19 mouse cellular contexts compared by ENCODE assay signal in the genomic region with DNA sequence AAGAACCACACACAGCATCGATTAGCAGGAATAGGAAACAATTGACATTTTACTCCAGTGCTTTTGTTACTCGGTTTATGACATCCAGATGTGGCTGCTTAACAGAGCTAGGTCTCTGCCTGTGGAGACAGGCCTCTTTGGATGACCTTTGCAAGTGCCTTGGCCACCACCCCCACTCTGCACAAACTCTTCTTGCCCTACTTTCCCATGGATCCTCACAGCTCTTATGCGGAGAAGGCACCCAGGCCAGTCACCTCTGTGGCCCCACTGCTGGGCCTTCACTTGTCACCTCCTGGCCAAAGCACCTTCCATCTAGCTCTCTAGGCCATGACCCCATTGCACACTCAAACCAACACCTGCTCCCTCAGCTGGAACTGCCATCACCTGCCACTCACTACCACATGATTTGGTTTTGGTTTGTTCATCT. TPM values are rescaled to one million over a fixed set of nuclear protein-coding genes. Genes with fewer than 3 reads are reported as not detected.
DNase-seq lines count a peak whose midpoint lies in the region; ATAC-seq and TF ChIP-seq lines count a peak whose summit lies in the region.
"Had no signal": no experiment of that assay in that cellular context is flagged by ENCODE, and none has a peak within 500 bp of the region (broad histone marks: within the 10 kb centered on the region; RNA-seq: fewer than 3 reads in every experiment).

No protein-coding gene starts in this region.

- no peaks in the 10 kb centered on the region for H3K27me3 ChIP-seq in midbrain, embryonic 10.5 days (ENCODE audit: low read depth, poor library complexity, severe bottlenecking)
- no peaks in the 10 kb centered on the region for H3K27me3 ChIP-seq in midbrain, embryonic 14.5 days (ENCODE audit: control insufficient read depth, insufficient read depth, low read length)
- no peaks in the 10 kb centered on the region for H3K27me3 ChIP-seq in embryonic facial prominence, embryonic 15.5 days
- H3K27me3 ChIP-seq in liver, postnatal 0 days (ENCODE audit: insufficient read depth, low read length) = no peaks in the 10 kb centered on the region
- H3K27me3 ChIP-seq: heart, embryonic 12.5 days; liver, embryonic 12.5 days; neural tube, embryonic 12.5 days had no signal

- H3K27ac ChIP-seq in midbrain, embryonic 10.5 days (replicated peaks) = no peak overlapping the region
- no peak overlapping the region for H3K27ac ChIP-seq in midbrain, embryonic 14.5 days (replicated peaks; ENCODE audit: low read depth, low read length)
- no peak overlapping the region for H3K27ac ChIP-seq in embryonic facial prominence, embryonic 15.5 days (replicated peaks)
- no peak overlapping the region for H3K27ac ChIP-seq in liver, postnatal 0 days (ENCODE audit: low read depth)
- H3K27ac ChIP-seq: kidney, postnatal 0 days; liver, embryonic 12.5 days; neural tube, embryonic 12.5 days had no signal

- intact Hi-C loops in left cerebral cortex, postnatal 14 days (cut with DNase I) = no loop called here

- no peak overlapping the region for H3K4me3 ChIP-seq in midbrain, embryonic 10.5 days
- no peak overlapping the region for H3K4me3 ChIP-seq in midbrain, embryonic 14.5 days (replicated peaks; ENCODE audit: low read depth, low read length)
- H3K4me3 ChIP-seq in embryonic facial prominence, embryonic 15.5 days (replicated peaks) = no peak overlapping the region
- no peak overlapping the region for H3K4me3 ChIP-seq in liver, postnatal 0 days (ENCODE audit: low read depth, low read length)
- H3K4me3 ChIP-seq: heart, embryonic 12.5 days; liver, embryonic 12.5 days; neural tube, embryonic 12.5 days had no signal

- no peak for ATAC-seq in midbrain, embryonic 14.5 days (ENCODE audit: low FRiP score, low TSS enrichment)
- ATAC-seq in embryonic facial prominence, embryonic 15.5 days (ENCODE audit: insufficient number of reproducible peaks, low FRiP score, low TSS enrichment, low read depth) = peak; percentile 62; the same call in 1 of the 2 replicates
- no peak for ATAC-seq in liver, postnatal 0 days
- ATAC-seq: forebrain, embryonic 14.5 days; liver, embryonic 12.5 days had no signal

- 81% methylated on average over 3 of the region's 3 CpGs for WGBS in midbrain, embryonic 10.5 days
- WGBS in midbrain, embryonic 14.5 days = 88% methylated on average over 3 of the region's 3 CpGs
- 42% methylated on average over 3 of the region's 3 CpGs for WGBS in embryonic facial prominence, embryonic 15.5 days
- 79% methylated on average over 3 of the region's 3 CpGs for WGBS in liver, postnatal 0 days (ENCODE audit: insufficient replicate concordance)

- TF ChIP-seq CTCF in liver, postnatal 0 days (IDR thresholded peaks at IDR 0.05; ENCODE audit: low read depth) = no peak

- no peak for TF ChIP-seq EP300 in liver, postnatal 0 days (IDR thresholded peaks at IDR 0.05; ENCODE audit: low read depth)

- H3K9ac ChIP-seq in midbrain, embryonic 14.5 days (replicated peaks; ENCODE audit: low read length) = no peak overlapping the region
- H3K9ac ChIP-seq in embryonic facial prominence, embryonic 15.5 days = no peak overlapping the region
- no peak overlapping the region for H3K9ac ChIP-seq in liver, postnatal 0 days (replicated peaks)
- H3K9ac ChIP-seq: heart, embryonic 12.5 days; liver, embryonic 12.5 days; lung, embryonic 14.5 days; neural tube, embryonic 12.5 days had no signal

- DNase-seq in midbrain, embryonic 10.5 days (ENCODE audit: low spot score) = peak; percentile 20
- no peak for DNase-seq in midbrain, embryonic 14.5 days
- DNase-seq in embryo, embryonic 10 days (ENCODE audit: low spot score) = peak; percentile 71
- no peak for DNase-seq in retina, embryonic 14.5 days (ENCODE audit: low spot score)
- DNase-seq in liver, postnatal 0 days = no peak
- DNase-seq in left cerebral cortex, postnatal 14 days (ENCODE audit: low spot score in 2 of 2) = no peak
- DNase-seq: B cell, adult 2 months; cerebellum, postnatal 10 days; kidney, adult 18-20 months; layer of hippocampus, postnatal 36 days; lung, embryonic 14.5 days; thymus, postnatal 36 days had no signal

- peaks cover 42% of the 10 kb centered on the region for H3K36me3 ChIP-seq in midbrain, embryonic 10.5 days
- peaks cover 45% of the 10 kb centered on the region for H3K36me3 ChIP-seq in midbrain, embryonic 14.5 days (ENCODE audit: control insufficient read depth, insufficient read depth, low read length)
- peaks cover 41% of the 10 kb centered on the region for H3K36me3 ChIP-seq in embryonic facial prominence, embryonic 15.5 days
- peaks cover 26% of the 10 kb centered on the region for H3K36me3 ChIP-seq in liver, postnatal 0 days (replicated peaks; ENCODE audit: insufficient read depth, low read length)

- no peaks in the 10 kb centered on the region for H3K4me1 ChIP-seq in midbrain, embryonic 10.5 days
- no peaks in the 10 kb centered on the region for H3K4me1 ChIP-seq in midbrain, embryonic 14.5 days (ENCODE audit: control insufficient read depth, insufficient read depth, low read length)
- H3K4me1 ChIP-seq in embryonic facial prominence, embryonic 15.5 days = peaks cover 13% of the 10 kb centered on the region; the same call in 1 of the 2 replicates
- no peaks in the 10 kb centered on the region for H3K4me1 ChIP-seq in liver, postnatal 0 days (ENCODE audit: insufficient read depth)
- H3K4me1 ChIP-seq: liver, embryonic 12.5 days; neural tube, embryonic 12.5 days had no signal

- H3K4me2 ChIP-seq in midbrain, embryonic 14.5 days (ENCODE audit: low read length) = no peak overlapping the region
- no peak overlapping the region for H3K4me2 ChIP-seq in embryonic facial prominence, embryonic 15.5 days (replicated peaks)
- H3K4me2 ChIP-seq in liver, postnatal 0 days (ENCODE audit: low read depth, low read length) = no peak overlapping the region
- H3K4me2 ChIP-seq: heart, embryonic 12.5 days; liver, embryonic 12.5 days; lung, embryonic 14.5 days; midbrain, embryonic 11.5 days; neural tube, embryonic 12.5 days had no signal

- H3K9me3 ChIP-seq in midbrain, embryonic 10.5 days (replicated peaks) = no peaks in the 10 kb centered on the region
- H3K9me3 ChIP-seq in midbrain, embryonic 14.5 days (ENCODE audit: control insufficient read depth, low read length) = no peaks in the 10 kb centered on the region
- H3K9me3 ChIP-seq in embryonic facial prominence, embryonic 15.5 days (replicated peaks) = no peaks in the 10 kb centered on the region
- no peaks in the 10 kb centered on the region for H3K9me3 ChIP-seq in liver, postnatal 0 days (ENCODE audit: low read length)
- H3K9me3 ChIP-seq: heart, embryonic 12.5 days; liver, embryonic 12.5 days; neural tube, embryonic 12.5 days had no signal

RNA-seq across cellular contexts. Expression of gene Rflnb, which starts 56.4 kb away (rescaled TPM):
- polyA plus RNA-seq in midbrain, embryonic 10.5 days (2016; fragmentation: Nextera tagmentation; extraction: Ambion mirVana) = 14.9 and 16.5 TPM in 2 replicates
- 6.3 and 7.7 TPM in 2 replicates for polyA plus RNA-seq in midbrain, embryonic 14.5 days (2014; fragmentation: Nextera tagmentation; extraction: Ambion mirVana)
- 55.6 and 56.7 TPM in 2 replicates for polyA plus RNA-seq in embryonic facial prominence, embryonic 15.5 days (2015; fragmentation: Nextera tagmentation; extraction: Ambion mirVana)
- polyA plus RNA-seq in liver, postnatal 0 days (2015; fragmentation: Nextera tagmentation; extraction: Ambion mirVana) = 7.8 and 7.9 TPM in 2 replicates
- 10 to 100 TPM; 14.3 to 15.8 TPM for total RNA-seq in left cerebral cortex, postnatal 14 days (2021)

Comparison
In these comparisons a context has a peak if more than half of its experiments do, and no peak if none do; other contexts are left out.
1. DNase-seq: peak in midbrain, embryonic 10.5 days (single experiment) and embryo, embryonic 10 days (single experiment); none in midbrain, embryonic 14.5 days (single experiment), retina, embryonic 14.5 days (single experiment), liver, postnatal 0 days (single experiment) and left cerebral cortex, postnatal 14 days (0 of 2).